Mouse (Mus musculus) induced T-regulatory cell, adult 2 months (primary cell): Measurements from ENCODE around the gene Gm8206.
"Not testable (repeated sequence)": the region's sequence is repeated elsewhere in the genome, so short reads cannot be mapped to it uniquely, and the experiment has no call there.

Source experiments
- DNase-seq: peaks from one replicate; pipeline ENCODE4 v3.0.0-alpha.2; 2012; ENCODE audit warnings: low read depth

Gene Gm8206

DNA sequence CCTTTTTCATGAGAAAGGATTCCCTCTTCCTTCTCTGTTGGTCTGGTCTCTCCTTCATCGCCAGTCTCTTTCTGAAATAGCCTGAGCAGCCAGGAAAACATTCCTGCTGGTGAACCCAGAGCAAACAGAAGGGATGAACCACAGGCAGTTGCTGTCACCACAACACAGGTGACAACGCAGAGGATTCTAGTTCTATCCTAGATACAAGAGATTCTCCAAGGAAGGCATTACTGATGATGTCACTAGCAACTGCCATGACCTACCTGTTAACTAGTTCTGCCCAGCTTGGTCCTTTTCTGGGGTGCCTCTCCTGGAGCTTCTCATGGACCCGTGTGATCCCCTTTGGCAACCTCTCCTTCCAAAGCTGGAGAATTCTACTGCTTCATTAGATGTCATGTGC is at the start of gene Gm8206:
Gm8206 (minus strand) TSS at position 101 of the 400 bp plus-strand sequence.
- not testable (repeated sequence) for DNase-seq

DNA sequence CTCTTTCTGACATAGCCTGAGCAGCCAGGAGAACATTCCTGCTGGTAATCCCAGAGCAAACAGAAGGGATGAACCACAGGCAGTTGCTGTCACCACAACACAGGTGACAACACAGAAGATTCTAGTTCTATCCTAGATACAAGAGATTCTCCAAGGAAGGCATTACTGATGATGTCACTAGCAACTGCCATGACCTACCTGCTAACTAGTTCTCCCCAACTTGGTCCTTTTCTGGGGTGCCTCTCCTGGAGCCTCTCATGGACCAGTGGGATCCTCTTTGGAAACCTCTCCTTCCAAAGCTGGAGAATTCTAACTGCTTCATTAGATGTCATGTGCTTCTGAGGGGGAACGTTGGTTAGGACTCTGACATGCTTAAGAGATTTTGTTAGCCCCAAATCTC is 32.0 kb upstream of the Gm8206 start, which contains the start of gene Gm3476:
Gm3476 (minus strand) TSS at position 101 of the 400 bp plus-strand sequence.
- DNase-seq, result not testable (repeated sequence)

DNA sequence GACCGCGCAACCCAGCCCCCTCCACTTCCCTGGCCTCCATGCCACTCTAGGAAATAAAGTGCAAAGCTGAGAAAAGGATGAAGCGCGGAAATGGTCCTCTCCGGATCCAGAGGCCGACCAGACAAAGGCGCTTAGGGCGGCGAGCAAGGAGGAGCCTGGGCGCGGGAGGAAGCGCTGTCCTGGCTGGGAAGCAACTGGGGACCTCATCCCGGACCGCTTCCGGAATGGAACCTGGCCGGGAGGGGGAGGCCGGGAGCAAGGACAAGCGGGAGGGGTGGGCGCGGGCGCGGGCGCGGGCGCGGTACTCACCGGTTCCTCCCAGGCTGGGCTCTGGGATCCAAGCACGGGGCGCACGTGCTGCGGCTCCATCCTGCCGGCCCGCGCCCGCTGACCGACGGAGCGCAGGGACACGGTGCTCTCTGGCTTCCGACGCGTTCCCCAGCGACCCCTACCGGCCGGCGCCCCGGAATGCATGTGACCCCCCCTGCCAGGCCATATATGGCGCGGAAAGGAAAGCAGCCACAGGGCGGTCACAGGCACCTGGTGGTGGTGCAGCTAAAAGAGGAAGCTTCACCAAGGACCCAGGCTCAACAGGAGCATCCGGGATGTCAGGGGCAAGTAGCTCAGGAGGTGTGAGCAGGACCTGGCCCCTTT is 14.7 kb upstream of the Gm8206 start, which contains the start of gene Gm3468:
Gm3468 (minus strand) TSS at position 394 of the 654 bp plus-strand sequence.
- peak; percentile 82 for DNase-seq

DNA sequence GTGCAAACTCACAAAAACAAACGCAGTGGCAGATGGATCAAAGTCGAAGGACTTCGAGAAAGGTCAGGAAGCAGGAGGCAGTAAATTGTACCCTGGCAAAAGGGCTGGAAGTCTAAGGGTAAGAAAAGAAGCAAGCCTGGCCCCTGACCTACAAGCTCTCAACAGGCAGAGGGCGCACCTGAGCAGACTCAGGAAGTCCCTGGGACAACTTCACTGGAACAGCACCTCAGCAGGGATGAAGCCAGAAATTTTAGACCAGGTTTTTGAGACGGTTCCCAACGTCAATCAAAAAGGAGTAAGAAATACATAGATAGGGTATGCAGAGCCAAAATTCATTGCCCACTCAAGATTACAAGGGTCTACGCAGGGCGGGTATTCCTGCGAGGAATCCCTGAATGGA is 13.8 kb upstream of the Gm8206 start:
- peak; percentile 6 for DNase-seq

DNA sequence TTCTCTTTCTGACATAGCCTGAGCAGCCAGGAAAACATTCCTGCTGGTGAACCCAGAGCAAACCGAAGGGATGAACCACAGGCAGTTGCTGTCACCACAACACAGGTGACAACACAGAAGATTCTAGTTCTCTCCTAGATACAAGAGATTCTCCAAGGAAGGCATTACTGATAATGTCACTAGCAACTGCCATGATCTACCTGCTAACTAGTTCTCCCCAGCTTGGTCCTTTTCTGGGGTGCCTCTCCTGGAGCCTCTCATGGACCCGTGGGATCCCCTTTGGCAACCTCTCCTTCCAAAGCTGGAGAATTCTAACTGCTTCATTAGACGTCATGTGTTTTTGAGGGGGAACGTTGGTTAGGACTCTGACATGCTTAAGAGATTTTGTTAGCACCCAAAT is 35.6 kb downstream of the Gm8206 start, which contains the start of gene Gm6337:
Gm6337 (minus strand) TSS at position 101 of the 400 bp plus-strand sequence.
- not testable (repeated sequence) for DNase-seq

DNA sequence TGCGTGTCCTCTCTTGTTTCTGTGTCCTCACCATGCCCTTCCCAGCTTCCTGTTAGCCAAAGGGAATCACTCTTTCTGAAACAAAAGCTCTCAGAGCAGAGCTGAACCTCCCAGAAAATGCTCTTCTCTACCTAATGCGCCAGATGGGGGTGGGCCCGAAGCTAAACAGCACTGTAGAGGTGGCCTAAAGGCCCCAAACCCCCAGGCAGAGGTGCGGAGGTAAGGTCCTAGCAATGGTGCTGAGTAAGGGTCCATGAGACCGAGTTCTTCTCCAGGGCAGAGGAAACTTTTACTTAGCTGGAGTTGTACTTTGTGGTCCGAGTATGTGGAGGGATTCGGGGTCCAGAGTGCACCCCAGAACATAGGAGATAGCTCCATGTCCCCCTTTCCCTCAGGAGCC is 106.6 kb downstream of the Gm8206 start:
- DNase-seq, result not testable (repeated sequence)

DNA sequence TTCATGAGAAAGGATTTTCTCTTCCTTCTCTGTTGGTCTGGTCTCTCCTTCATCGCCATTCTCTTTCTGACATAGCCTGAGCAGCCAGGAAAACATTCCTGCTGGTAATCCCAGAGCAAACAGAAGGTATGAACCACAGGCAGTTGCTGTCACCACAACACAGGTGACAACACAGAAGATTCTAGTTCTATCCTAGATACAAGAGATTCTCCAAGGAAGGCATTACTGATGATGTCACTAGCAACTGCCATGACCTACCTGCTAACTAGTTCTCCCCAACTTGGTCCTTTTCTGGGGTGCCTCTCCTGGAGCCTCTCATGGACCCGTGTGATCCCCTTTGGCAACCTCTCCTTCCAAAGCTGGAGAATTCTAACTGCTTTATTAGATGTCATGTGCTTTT is 114.7 kb downstream of the Gm8206 start, which contains the start of gene Gm3453:
Gm3453 (minus strand) TSS at position 101 of the 400 bp plus-strand sequence.
- not testable (repeated sequence) for DNase-seq
